Mouse (Mus musculus) testis, postnatal 10 days (tissue): ENCODE data around the gene C1ql2.
A peak's percentile ranks its signal among the peaks of the same experiment; 100 is the strongest.

Experiments
- DNase-seq: peaks from one replicate; pipeline ENCODE4 v3.0.0; 2021; ENCODE audit warnings: low spot score

C1ql2 gene

GRCm38 (mm10) chr1:120389734-120390133, 49.4 kb downstream of the C1ql2 start:
- no peak for DNase-seq

GRCm38 (mm10) chr1:120390336-120390735, 50.0 kb downstream of the C1ql2 start:
- peak; percentile 86 for DNase-seq
